Mouse (Mus musculus): Measurements from ENCODE around the gene F3. TPM values are rescaled to one million over a fixed set of nuclear protein-coding genes. Genes with fewer than 3 reads are reported as not detected.

Gene F3
- total and polyA plus RNA-seq, 3 experiments: 0.46 to 0.73 (median 0.55) TPM

DNA sequence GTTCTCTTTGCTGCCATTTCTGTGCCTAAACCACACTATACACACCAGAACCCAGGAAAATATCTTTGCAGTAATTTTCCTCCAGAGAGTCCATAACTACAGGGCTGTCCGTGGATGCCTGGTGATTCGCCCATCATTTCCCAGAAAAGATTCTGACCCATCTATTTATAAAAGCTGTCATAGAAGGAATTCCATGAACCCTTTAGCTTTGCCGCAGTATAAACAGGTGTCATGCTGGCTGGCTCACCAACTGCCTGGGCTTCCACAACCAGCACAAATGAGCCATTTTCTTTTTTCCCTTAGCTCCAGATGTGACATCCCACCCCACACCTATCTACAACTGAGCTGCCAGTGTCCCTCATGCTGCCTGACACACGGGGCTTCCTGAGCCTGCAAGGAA, 38.8 kb upstream of the F3 start:
- Histone ChIP-seq H3K27ac (ENCODE audit: insufficient read depth, low read depth) (no peak overlapping the region), H3K36me3 (replicated peaks in 1 of 2; ENCODE audit: control insufficient read depth in 1 of 2, insufficient read depth in 1 of 2, low read length in 1 of 2) (no peaks in the 10 kb centered on the region), H3K4me1 (ENCODE audit: control insufficient read depth in 1 of 2, insufficient read depth in 2 of 2) (no peaks in the 10 kb centered on the region), H3K9me3 (replicated peaks; ENCODE audit: low read length) (no peaks in the 10 kb centered on the region), H3K4me2 (ENCODE audit: insufficient read depth, low read depth, poor library complexity, severe bottlenecking) (no peak overlapping the region), H3K27me3 (replicated peaks) (no peaks in the 10 kb centered on the region), H3K9ac (ENCODE audit: insufficient read depth, low read depth) (no peak overlapping the region), H3K79me2 (replicated peaks; ENCODE audit: control insufficient read depth, extremely low read depth, insufficient read depth, poor library complexity, severe bottlenecking) (no peaks in the 10 kb centered on the region), H3K4me3 (replicated peaks in 1 of 3; ENCODE audit: low read depth in 2 of 3, low read length in 2 of 3, poor library complexity in 1 of 3) (no peak overlapping the region)
- no peak for TF ChIP-seq TBP (conservative IDR thresholded peaks at IDR 0.05; ENCODE audit: low read depth, low read length)
- DNase-seq (ENCODE audit: extremely low read depth): no peak
- dilution Hi-C loops (cut with MboI; ENCODE audit: extremely low pct_ligation_motif_present, extremely low pct_unique_long_range_greater_than_20kb, low sequenced_read_pairs) (no loop called here), in situ Hi-C loops (cut with MboI; ENCODE audit: low pct_ligation_motif_present, low pct_unique_long_range_greater_than_20kb, low sequenced_read_pairs) (no loop called here)

DNA sequence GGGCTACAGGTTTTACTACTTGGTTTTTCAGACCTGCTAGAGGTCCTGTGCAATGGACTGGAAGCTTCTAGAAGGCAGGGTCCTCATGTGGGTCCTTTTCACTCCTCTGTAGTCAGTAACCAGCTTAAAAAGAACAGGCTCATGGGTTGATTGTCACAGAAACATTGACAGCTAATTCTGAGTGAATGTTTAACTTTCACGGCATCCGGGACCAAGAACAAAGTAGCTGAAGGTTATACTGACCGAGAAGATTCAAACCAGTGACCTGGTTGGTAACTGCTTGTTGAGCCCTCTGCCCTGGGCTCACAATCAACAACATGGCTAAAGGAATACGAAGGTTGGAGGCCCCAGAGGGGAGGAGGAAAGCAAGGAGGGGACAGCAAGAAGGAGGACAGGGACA, 38.4 kb upstream of the F3 start:
- Histone ChIP-seq H3K9me3 (replicated peaks; ENCODE audit: low read length) (no peaks in the 10 kb centered on the region), H3K36me3 (replicated peaks in 1 of 2; ENCODE audit: control insufficient read depth in 1 of 2, insufficient read depth in 1 of 2, low read length in 1 of 2) (no peaks in the 10 kb centered on the region), H3K4me2 (ENCODE audit: insufficient read depth, low read depth, poor library complexity, severe bottlenecking) (no peak overlapping the region), H3K9ac (ENCODE audit: insufficient read depth, low read depth) (no peak overlapping the region), H3K27me3 (replicated peaks) (no peaks in the 10 kb centered on the region), H3K4me3 (replicated peaks in 1 of 3; ENCODE audit: low read depth in 2 of 3, low read length in 2 of 3, poor library complexity in 1 of 3) (no peak overlapping the region), H3K4me1 (ENCODE audit: control insufficient read depth in 1 of 2, insufficient read depth in 2 of 2) (no peaks in the 10 kb centered on the region), H3K27ac (ENCODE audit: insufficient read depth, low read depth) (no peak overlapping the region), H3K79me2 (replicated peaks; ENCODE audit: control insufficient read depth, extremely low read depth, insufficient read depth, poor library complexity, severe bottlenecking) (no peaks in the 10 kb centered on the region)
- dilution Hi-C loops (cut with MboI; ENCODE audit: extremely low pct_ligation_motif_present, extremely low pct_unique_long_range_greater_than_20kb, low sequenced_read_pairs): no loop called here
- TF ChIP-seq TCF12 (IDR thresholded peaks at IDR 0.05; ENCODE audit: low read depth, low read length): no peak
- no peak for TF ChIP-seq ETS1 (conservative IDR thresholded peaks at IDR 0.05; ENCODE audit: low read depth, low read length)
- no peak for TF ChIP-seq MAFK (IDR thresholded peaks at IDR 0.05; ENCODE audit: insufficient replicate concordance, low read length)
- no peak for TF ChIP-seq E2F4 (IDR thresholded peaks at IDR 0.05; ENCODE audit: insufficient replicate concordance, low read depth, low read length)
- TF ChIP-seq ZKSCAN1 (IDR thresholded peaks at IDR 0.05; ENCODE audit: borderline replicate concordance, low read depth, low read length): no peak
- no peak for TF ChIP-seq GABPA (IDR thresholded peaks at IDR 0.05; ENCODE audit: insufficient replicate concordance, low read depth, low read length)
- no peak for TF ChIP-seq NELFE (IDR thresholded peaks at IDR 0.05; ENCODE audit: low read depth, low read length)
- TF ChIP-seq USF2 (conservative IDR thresholded peaks at IDR 0.05; ENCODE audit: low read depth, low read length): no peak
- no peak for TF ChIP-seq MEF2A (IDR thresholded peaks at IDR 0.05; ENCODE audit: borderline replicate concordance, low read depth, low read length)
- TF ChIP-seq RAD21 (IDR thresholded peaks at IDR 0.05; ENCODE audit: low read depth, low read length): no peak
- TF ChIP-seq ZMIZ1 (IDR thresholded peaks at IDR 0.05; ENCODE audit: low read depth, low read length): no peak
- no peak for TF ChIP-seq MAX (IDR thresholded peaks at IDR 0.05; ENCODE audit: low read length)
- in situ Hi-C loops (cut with MboI; ENCODE audit: low pct_ligation_motif_present, low pct_unique_long_range_greater_than_20kb, low sequenced_read_pairs): no loop called here
- no peak for DNase-seq (ENCODE audit: extremely low read depth)

DNA sequence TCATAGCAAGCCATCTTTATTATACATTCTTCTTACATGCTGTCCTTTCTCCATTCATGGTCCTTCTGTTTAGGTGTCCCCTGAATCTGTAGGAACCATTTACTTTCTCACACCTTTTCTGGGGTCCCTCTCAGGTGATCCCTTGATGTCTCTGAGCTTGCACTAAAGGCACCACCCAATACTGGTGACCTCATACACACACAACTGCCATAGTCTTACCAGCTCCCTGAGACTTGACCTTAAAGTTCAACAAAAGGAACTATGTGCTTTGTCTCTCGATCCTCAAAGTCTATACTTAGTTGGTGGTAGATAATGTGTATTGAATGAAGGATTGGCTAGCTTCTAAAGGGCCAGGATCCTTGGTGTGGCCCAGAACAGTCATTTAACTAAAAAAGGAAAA, 37.4 kb upstream of the F3 start:
- no peak for TF ChIP-seq ZNF384 (IDR thresholded peaks at IDR 0.05; ENCODE audit: low read depth, low read length)
- no peak for TF ChIP-seq CHD2 (IDR thresholded peaks at IDR 0.05; ENCODE audit: low read length)
- no peak for TF ChIP-seq POLR2A (IDR thresholded peaks at IDR 0.05; ENCODE audit: low read depth, low read length)
- TF ChIP-seq TCF12 (IDR thresholded peaks at IDR 0.05; ENCODE audit: low read depth, low read length): no peak
- TF ChIP-seq JUN (IDR thresholded peaks at IDR 0.05; ENCODE audit: insufficient read depth, low read depth, low read length): no peak
- no peak overlapping the region for H3K4me3 ChIP-seq (replicated peaks in 1 of 3; ENCODE audit: low read depth in 2 of 3, low read length in 2 of 3, poor library complexity in 1 of 3)
- H3K27ac ChIP-seq (ENCODE audit: insufficient read depth, low read depth): no peak overlapping the region
- no peaks in the 10 kb centered on the region for H3K27me3 ChIP-seq (replicated peaks)
- no peaks in the 10 kb centered on the region for H3K9me3 ChIP-seq (replicated peaks; ENCODE audit: low read length)
- no peak overlapping the region for H3K4me2 ChIP-seq (ENCODE audit: insufficient read depth, low read depth, poor library complexity, severe bottlenecking)
- DNase-seq (ENCODE audit: extremely low read depth): no peak
- H3K79me2 ChIP-seq (replicated peaks; ENCODE audit: control insufficient read depth, extremely low read depth, insufficient read depth, poor library complexity, severe bottlenecking): no peaks in the 10 kb centered on the region
- no peak overlapping the region for H3K9ac ChIP-seq (ENCODE audit: insufficient read depth, low read depth)
- dilution Hi-C loops (cut with MboI; ENCODE audit: extremely low pct_ligation_motif_present, extremely low pct_unique_long_range_greater_than_20kb, low sequenced_read_pairs) (no loop called here), in situ Hi-C loops (cut with MboI; ENCODE audit: low pct_ligation_motif_present, low pct_unique_long_range_greater_than_20kb, low sequenced_read_pairs) (no loop called here)
- H3K36me3 ChIP-seq (replicated peaks in 1 of 2; ENCODE audit: control insufficient read depth in 1 of 2, insufficient read depth in 1 of 2, low read length in 1 of 2): no peaks in the 10 kb centered on the region
- H3K4me1 ChIP-seq (ENCODE audit: control insufficient read depth in 1 of 2, insufficient read depth in 2 of 2): no peaks in the 10 kb centered on the region
